Mouse (Mus musculus) frontal cortex, postnatal 10 days (tissue): ENCODE measurements around the gene Gipc3.

ENCODE experiments used
- DNase-seq, 2 experiments: peaks; one replicate each; pipeline ENCODE4 v3.0.0; 2022; ENCODE audit warnings: low spot score in 2 of 2, mixed read lengths in 1 of 2

Gene Gipc3

GRCm38 (mm10) chr10:81346453-81347067 lies 3.5 kb upstream of the Gipc3 start:
- peak in 1 of 2 experiments; percentile 58 for DNase-seq

GRCm38 (mm10) chr10:81345162-81345534 lies 2.1 kb upstream of the Gipc3 start:
- no peak for DNase-seq

DNA sequence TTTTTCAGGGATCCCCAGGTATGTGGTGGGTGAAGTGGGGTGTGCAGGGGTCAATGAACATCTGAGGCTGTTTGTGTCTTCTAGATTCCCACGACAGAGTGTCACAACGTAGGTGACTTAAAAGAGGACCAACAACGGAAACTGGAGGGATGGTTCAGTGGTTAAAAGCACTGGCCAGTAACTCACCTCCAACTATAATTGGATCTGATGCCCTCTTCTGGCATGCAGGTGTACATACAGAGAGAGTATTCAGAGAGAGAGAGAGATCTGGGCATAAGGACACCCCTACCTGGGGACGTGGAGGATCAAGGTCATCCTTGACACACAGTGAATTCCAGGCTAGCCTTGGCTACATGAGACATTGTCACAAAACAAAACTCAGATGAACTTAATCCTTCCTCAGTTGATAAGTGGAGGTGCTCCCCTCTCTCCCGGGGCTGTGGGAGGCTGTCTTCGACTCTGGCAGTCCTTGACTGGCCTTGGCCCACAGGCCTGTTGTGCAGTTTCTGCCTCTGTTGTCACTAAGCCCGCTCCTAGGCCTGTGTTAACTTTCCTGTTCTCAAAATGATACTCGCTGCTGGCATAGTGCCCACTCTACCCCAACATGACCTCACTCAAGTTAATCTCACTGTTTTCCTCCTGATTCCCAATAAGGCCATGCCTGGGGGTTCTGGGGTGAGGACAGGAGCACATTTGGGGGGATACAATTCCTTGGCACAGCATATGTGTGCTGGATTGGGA lies 1.5 kb upstream of the Gipc3 start:
- DNase-seq: no peak

DNA sequence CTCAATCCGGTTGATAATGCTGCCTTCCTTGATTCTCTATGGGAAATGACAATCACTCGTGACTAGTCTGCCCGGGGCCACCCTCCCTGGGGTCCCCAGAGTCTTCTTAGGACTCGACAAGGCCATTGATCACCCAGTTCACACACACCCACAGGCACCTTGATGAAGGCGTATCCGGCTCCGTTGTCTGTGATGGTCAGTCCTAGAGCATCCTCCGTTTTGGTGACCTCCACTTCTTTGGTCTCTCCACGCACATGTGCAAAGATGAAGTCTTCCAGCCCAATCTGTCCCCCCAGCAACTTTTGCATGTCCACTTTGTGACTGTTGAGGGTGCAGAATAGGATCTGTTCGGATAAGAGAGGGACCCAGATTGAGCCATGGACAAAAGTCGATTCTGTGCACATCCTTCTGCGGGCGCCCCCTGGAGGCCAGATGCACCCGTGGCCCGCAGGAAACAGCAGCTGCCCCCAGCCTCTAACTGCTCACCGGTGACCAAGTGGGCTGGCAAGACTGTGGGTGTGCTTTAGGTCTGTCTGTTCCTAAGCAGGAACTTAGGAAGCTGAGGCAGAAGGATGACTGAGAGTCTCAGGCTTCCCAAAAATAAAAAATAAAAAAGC lies 1.6 kb downstream of the Gipc3 start:
- DNase-seq: peak in 1 of 2 experiments; percentile 41

- DNase-seq: no peak
These were observed 2.3 kb downstream of the Gipc3 start for GRCm38 (mm10) chr10:81340551-81341332.

- no peak for DNase-seq
These were observed 6.5 kb downstream of the Gipc3 start for GRCm38 (mm10) chr10:81336558-81336957.

DNA sequence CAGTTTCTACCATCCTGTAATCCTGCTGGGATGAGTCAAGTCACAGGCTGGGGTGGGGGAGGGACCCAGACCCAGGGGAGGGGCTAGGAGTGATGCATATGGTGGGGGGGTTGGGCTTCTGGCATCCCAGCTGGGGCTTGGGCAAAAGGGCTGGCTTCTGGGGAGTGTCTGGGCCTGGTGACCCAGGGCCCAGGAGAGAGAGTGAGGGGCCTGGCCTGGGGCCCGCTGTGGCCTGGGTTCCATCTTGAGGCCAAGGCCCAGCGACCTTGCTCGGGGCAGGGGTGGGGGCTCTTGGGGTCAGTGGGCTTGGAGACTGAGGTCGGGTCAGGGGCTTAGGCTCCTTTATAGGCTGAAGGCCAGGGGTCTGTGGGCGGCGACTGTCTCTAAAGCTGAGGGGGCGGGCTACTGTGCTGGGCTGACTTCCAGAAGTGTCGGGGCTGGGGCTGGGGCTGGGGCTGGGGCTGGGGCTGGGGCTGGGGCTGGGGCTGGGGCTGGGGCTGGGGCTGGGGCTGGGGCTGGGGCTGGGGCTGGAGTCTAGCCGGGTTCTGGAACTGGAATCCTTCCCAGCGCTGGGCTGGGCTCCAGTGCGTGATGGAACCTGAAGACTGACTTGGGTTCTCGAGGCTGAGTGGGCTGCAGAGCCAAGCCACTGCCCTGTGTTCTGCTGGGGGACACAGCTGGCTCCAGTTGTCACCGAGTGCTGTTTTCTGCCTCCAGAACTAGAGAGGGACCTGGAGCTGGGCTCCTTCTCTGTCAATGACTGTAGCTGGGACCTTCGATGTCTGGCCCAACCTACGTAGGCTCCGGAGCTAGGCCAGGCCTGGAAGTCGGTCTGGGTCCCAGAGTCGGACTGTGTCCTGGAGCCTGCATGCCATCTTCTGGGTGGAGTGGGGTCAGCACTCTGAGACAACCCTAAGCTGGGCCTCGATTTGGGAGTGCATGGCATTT lies 7.4 kb downstream of the Gipc3 start:
- peak in 1 of 2 experiments; percentile 14 for DNase-seq

DNA sequence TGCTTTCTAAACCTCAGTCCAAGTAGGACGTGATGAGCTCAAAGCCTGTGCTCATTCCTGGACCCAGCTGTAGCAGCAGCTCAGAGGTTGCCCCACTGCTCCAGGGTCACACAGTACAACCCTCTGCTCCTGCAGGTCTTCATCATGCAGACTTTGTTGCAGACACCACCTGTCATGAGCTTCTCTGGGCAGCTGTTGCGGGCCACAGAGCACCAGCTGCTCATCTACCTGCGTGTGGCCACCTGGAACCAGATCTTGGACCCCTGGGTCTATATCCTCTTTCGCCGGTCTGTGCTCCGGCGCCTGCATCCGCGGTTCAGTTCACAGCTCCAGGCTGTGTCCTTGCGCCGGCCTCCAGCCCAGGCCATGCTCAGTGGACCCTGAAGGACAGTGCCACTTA lies 8.7 kb downstream of the Gipc3 start:
- no peak for DNase-seq

DNA sequence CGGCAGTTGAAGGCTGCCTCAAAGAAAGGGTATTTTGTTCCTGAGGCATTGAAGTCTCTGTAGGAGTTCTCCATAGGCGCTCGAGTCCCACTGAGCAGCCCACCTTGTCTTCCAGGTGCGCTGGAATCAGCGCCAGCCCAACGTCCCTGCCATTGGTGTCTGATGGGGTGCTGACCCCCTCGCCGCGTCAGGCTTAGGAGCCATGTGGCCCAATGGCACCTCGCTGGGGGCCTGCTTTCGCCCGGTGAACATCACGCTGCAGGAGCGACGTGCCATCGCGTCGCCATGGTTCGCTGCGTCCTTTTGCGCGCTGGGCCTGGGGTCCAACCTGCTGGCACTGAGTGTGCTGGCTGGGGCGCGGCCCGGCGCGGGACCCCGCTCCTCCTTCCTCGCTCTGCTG lies 10.8 kb downstream of the Gipc3 start:
- no peak for DNase-seq

DNA sequence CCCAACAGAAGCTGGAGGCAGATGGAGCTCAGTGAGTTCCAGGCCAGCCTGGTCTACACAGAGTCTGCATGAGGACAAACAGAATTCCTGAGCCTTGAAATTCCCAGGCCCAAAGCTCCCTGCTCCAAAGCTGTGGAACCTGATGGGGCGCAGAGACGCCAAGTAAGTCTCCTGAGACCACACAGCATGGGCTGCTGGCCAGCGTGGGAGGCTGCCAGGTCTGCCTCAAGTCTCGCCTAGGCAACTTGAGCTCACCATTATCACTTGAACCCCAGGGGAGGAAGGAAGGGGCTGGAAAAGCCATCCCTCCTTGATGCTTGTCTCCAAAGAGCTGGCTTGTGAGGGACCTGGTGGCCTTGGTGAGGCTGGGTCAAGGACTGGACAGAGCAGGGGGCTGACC lies 13.1 kb downstream of the Gipc3 start:
- no peak for DNase-seq

DNA sequence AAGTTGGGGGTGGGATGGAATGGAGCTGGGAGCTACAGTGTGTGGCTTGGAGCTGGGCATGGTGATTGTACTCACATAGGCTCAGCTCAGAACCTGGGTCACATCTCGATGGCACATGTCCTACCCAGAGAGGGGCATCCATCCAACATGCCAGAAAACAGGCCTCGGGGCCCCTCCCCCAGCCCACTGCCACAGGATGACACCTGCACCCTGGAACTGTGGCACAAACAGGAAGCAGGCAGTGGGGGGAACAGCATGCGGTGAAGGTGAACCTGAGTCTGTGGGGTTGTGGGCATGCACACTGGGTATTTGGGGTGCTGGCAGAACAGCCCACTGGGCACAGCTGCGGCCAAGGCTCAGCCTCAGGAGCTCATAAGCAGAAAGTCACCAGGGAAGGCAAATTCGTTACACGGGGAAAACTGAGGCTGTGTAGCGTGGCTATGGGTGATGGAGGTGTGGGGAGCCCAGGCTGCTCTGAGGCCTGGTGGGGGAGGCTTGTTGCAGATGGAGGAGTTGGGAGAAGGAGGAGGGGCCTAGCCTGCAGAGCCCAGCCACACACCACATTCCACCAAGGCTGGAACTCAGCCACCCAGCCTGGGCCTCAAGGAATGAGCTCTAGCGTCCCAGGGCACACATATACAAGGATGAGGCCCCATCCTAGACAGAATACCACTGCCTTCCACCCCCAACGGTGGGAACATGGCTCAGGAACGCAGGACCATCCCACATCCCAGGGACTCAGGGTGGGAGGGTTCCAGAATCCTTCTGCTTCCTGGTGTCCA lies 13.7 kb downstream of the Gipc3 start:
- no peak for DNase-seq

GRCm38 (mm10) chr10:81328386-81328785 lies 14.7 kb downstream of the Gipc3 start, which contains the start of gene Tbxa2r:
Gene Tbxa2r (plus strand): TSS chr10:81328731.
- peak in 1 of 2 experiments; percentile 23 for DNase-seq

- DNase-seq: no peak
These were observed 15.1 kb downstream of the Gipc3 start for GRCm38 (mm10) chr10:81327959-81328358.

GRCm38 (mm10) chr10:81326858-81327257 lies 16.2 kb downstream of the Gipc3 start:
- DNase-seq: no peak

DNA sequence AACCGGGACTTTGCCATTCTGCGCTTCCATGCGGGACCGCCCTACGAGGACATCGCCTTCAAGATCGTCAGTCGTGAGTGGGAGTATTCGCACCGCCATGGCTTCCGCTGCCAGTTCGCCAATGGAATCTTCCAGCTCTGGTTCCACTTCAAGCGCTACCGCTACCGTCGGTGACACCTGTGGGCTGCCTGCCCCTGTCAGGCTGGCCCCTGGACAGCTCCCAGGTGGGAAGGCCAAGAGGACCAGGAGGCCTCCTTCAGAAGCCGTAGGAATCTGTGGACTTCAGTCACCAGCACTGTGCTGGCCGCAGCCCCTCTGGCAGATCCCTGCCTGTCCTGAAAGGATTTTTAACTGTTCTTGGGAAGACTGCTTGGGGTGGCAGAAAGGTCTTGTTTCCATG lies 17.3 kb downstream of the Gipc3 start:
- no peak for DNase-seq

DNA sequence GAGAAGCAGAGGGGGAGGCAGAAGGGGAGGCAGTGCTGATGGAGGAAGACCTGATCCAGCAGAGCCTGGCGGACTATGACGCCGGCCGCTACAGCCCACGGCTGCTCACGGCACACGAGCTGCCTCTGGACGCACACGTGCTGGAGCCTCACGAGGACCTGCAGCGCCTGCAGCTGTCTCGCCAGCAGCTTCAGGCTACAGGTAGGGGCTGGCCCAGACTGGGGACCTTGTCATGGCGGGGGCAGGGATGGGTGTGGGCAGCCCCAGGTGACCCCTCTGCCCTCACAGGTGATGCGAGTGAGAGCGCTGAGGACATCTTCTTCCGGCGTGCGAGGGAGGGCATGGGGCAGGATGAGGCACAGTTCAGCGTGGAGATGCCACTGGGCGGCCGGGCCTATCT lies 17.9 kb downstream of the Gipc3 start:
- no peak for DNase-seq

DNA sequence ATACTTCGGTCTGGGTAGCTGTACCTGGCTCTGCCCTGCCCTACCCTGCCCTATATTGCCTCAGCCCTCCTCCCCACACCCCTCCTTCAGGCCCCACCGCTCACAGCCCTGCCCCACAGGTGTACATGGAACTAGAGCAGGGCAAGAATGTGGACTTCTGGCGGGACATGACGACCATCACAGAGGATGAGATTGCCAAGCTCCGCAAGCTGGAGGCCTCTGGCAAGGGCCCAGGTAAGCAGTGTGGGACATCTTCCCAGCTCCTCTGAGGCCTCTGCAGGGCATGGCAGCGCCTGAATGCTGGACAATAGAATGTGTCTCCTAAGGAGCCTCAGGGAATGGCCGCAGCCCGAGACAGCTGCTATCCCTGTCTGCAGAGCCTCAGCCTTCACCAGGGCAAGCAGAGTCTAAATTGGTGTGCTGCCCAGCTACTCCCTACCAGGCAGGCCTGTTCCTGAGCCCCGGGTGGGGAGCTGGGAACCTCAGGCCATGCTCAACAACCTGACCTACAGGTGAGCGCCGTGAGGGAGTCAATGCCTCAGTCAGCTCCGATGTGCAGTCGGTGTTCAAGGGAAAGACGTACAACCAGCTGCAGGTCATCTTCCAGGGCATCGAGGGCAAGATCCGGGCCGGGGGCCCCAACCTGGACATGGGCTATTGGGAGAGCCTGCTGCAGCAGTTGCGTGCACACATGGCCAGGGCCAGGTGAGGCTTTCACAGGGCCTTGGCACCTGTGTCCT lies 19.1 kb downstream of the Gipc3 start:
- DNase-seq: no peak

DNA sequence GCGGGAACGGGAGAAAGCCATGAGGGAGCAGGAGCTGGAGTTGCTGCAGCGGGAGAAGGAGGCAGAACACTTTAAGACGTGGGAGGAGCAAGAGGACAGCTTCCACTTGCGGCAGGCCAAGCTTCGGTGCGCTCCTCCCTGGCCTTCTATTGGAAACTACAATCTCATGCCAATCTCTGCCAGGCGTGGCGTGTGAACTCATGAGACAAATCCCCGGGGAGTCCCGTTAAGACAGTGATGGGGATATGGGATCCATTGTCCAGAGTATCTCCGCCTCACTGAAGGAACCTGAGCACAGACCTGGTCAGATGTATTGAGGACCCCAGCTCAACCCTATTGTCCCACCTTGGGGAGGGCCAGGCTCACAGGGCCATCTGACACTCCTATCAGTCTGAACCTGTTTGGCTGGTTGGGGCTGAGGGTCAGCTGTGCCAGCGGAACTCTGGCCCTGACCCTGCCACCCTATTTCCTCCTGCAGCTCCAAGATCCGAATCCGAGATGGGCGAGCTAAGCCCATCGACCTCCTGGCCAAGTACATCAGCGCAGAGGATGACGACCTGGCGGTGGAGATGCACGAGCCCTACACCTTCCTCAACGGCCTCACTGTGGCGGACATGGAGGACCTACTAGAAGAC lies 19.8 kb downstream of the Gipc3 start:
- DNase-seq: no peak

DNA sequence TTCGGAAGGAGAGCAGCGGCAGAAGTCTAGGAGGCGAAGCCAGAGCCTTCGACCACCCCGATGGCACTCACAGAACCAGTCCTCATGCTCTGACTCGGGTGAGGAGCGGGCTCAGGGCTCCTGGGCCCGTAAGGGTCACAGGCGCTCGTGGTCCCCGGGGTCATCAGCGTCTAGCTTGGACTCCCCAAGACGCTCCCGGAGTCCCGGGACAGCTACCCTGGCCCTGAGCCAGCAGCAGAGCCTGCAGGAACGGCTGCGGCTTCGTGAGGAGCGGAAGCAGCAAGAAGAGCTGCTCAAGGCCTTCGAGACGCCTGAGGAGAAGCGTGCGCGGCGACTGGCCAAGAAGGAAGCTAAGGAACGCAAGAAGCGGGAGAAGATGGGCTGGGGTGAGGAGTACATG lies 20.6 kb downstream of the Gipc3 start:
- no peak for DNase-seq
